ENCODE assay signal across 9 mouse cellular contexts in the genomic region with DNA sequence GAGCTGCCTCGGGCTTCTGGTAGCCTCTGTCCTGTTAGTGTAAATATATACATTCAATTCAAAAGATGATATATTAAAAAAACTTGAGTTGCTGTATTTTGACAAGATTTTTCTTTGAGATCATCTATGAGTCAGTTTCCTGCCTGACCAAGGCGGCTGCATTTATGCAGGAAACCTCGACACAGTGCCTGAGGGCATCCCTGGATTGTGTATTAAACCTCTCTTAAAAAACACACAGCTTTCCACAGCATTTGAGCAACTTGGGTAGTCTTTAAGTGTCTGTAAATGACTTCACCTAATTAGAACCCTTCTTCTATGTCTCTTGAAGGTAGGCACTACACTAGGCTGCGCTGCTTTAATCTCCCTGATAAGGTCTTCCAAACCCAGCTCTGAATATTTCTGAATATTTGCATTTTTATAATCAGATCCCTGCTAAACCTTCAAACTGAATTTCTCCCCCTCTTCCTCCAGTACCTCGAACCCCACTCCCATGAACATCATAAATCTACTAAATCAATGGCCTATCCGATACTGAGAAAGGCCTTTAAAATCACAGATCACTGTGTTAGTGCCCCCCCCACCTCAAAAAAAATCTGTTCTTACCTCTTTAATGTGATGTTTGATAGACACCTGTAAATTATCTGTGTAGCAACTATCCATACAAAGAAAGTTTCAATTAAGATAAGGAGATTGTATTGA. TPM values are rescaled to one million over a fixed set of nuclear protein-coding genes. Genes with fewer than 3 reads are reported as not detected.
DNase-seq lines count a peak whose midpoint lies in the region; ATAC-seq and TF ChIP-seq lines count a peak whose summit lies in the region.
"Had no signal": no experiment of that assay in that cellular context is flagged by ENCODE, and none has a peak within 500 bp of the region (broad histone marks: within the 10 kb centered on the region; RNA-seq: fewer than 3 reads in every experiment).

No protein-coding gene starts in this region.

- no peaks in the 10 kb centered on the region for H3K36me3 ChIP-seq in kidney, embryonic 14.5 days (ENCODE audit: control insufficient read depth, insufficient read depth, low read length)
- no peaks in the 10 kb centered on the region for H3K36me3 ChIP-seq in kidney, adult 2 months (ENCODE audit: control insufficient read depth, insufficient read depth, low read length)
- no peaks in the 10 kb centered on the region for H3K36me3 ChIP-seq in midbrain, embryonic 15.5 days (replicated peaks)
- H3K36me3 ChIP-seq: heart, embryonic 15.5 days had no signal

- H3K4me3 ChIP-seq in kidney, embryonic 14.5 days (ENCODE audit: low read length): no peak overlapping the region
- H3K4me3 ChIP-seq in kidney, adult 2 months (ENCODE audit: insufficient read depth, low read depth, low read length): no peak overlapping the region
- no peak overlapping the region for H3K4me3 ChIP-seq in midbrain, embryonic 15.5 days

- H3K9ac ChIP-seq in kidney, embryonic 14.5 days (ENCODE audit: low read depth, low read length): no peak overlapping the region
- no peak overlapping the region for H3K9ac ChIP-seq in midbrain, embryonic 15.5 days

- H3K4me1 ChIP-seq in kidney, embryonic 14.5 days (ENCODE audit: control insufficient read depth, insufficient read depth, low read length): peaks cover 16% of the 10 kb centered on the region
- H3K4me1 ChIP-seq in kidney, adult 2 months (ENCODE audit: control insufficient read depth, insufficient read depth, low read length): no peaks in the 10 kb centered on the region; the same call in 1 of the 2 replicates
- peaks cover 34% of the 10 kb centered on the region for H3K4me1 ChIP-seq in midbrain, embryonic 15.5 days

- DNase-seq in kidney, adult 2 months: no peak
- DNase-seq in NIH3T3 (ENCODE audit: low read depth): peak; percentile 76
- peak; percentile 3 for DNase-seq in embryo, embryonic 9.5 days (ENCODE audit: extremely low spot score)
- DNase-seq in spleen, postnatal 10 days (ENCODE audit: low spot score in 2 of 2): no peak
- no peak for DNase-seq in layer of hippocampus, postnatal 25 days (ENCODE audit: extremely low spot score in 1 of 2, low spot score in 1 of 2)
- DNase-seq: spleen, adult 18-20 months had no signal

- TF ChIP-seq POLR2A in kidney, adult 2 months (IDR thresholded peaks at IDR 0.05; ENCODE audit: low read depth, low read length): no peak

- no peaks in the 10 kb centered on the region for H3K9me3 ChIP-seq in kidney, embryonic 14.5 days (ENCODE audit: control insufficient read depth, low read length)
- H3K9me3 ChIP-seq in midbrain, embryonic 15.5 days: no peaks in the 10 kb centered on the region
- H3K9me3 ChIP-seq: heart, embryonic 15.5 days had no signal

- no peak for ATAC-seq in kidney, embryonic 14.5 days (ENCODE audit: low FRiP score, low TSS enrichment)
- ATAC-seq in midbrain, embryonic 15.5 days (replicated peaks): no peak

- WGBS in kidney, embryonic 14.5 days: 26% methylated on average over 6 of the region's 6 CpGs
- 66% methylated on average over 6 of the region's 6 CpGs for WGBS in kidney, adult 2 months
- WGBS in midbrain, embryonic 15.5 days: 31% methylated on average over 6 of the region's 6 CpGs

- 0 out of 2 replicates have a peak overlapping the region, but pooled peaks have one; percentile 30 for H3K27ac ChIP-seq in kidney, embryonic 14.5 days (ENCODE audit: low read depth, low read length)
- no peak overlapping the region for H3K27ac ChIP-seq in kidney, adult 2 months (ENCODE audit: insufficient read depth, low read depth, low read length)
- peak overlapping the region; percentile 90; the same call in 1 of the 2 replicates for H3K27ac ChIP-seq in midbrain, embryonic 15.5 days

- no peaks in the 10 kb centered on the region for H3K27me3 ChIP-seq in kidney, embryonic 14.5 days (ENCODE audit: control insufficient read depth, insufficient read depth, low read length)
- no peaks in the 10 kb centered on the region for H3K27me3 ChIP-seq in kidney, adult 2 months (replicated peaks; ENCODE audit: control insufficient read depth, insufficient read depth, low read length)
- no peaks in the 10 kb centered on the region for H3K27me3 ChIP-seq in midbrain, embryonic 15.5 days (replicated peaks)
- H3K27me3 ChIP-seq: heart, embryonic 15.5 days had no signal

- H3K4me2 ChIP-seq in kidney, embryonic 14.5 days (replicated peaks; ENCODE audit: low read depth, low read length): peak overlapping the region; percentile 94; the same call in 1 of the 2 replicates
- no peak overlapping the region; the same call in 1 of the 2 replicates for H3K4me2 ChIP-seq in midbrain, embryonic 15.5 days

- no peak for TF ChIP-seq CTCF in kidney, adult 2 months (conservative IDR thresholded peaks at IDR 0.05; ENCODE audit: insufficient read depth, insufficient read length, low read depth, low read length)

RNA-seq across cellular contexts. Expression of gene Arid5b, which starts 2.7 kb away (rescaled TPM):
- 36.1 and 42.9 TPM in 2 replicates for polyA plus RNA-seq in kidney, embryonic 14.5 days (2014; fragmentation: Nextera tagmentation; extraction: Ambion mirVana)
- 7.7 and 8.6 TPM in 2 replicates for polyA plus RNA-seq in kidney, adult 2 months (2012; rRNA removed)
- polyA plus RNA-seq in midbrain, embryonic 15.5 days (2015; fragmentation: Nextera tagmentation; extraction: Ambion mirVana): 19.0 and 19.5 TPM in 2 replicates
- total RNA-seq in layer of hippocampus, postnatal 25 days (2021): 10 to 100 TPM; 21.5 to 22.8 TPM

Comparison
In these comparisons a context has a peak if more than half of its experiments do, and no peak if none do; other contexts are left out.
1. DNase-seq: peak in NIH3T3 (single experiment) and embryo, embryonic 9.5 days (single experiment); none in kidney, adult 2 months (single experiment), spleen, postnatal 10 days (0 of 2) and layer of hippocampus, postnatal 25 days (0 of 2).